Mouse (Mus musculus) forebrain, embryonic 13.5 days (tissue): Measurements from ENCODE around the gene Chdh. TPM values are rescaled to one million over a fixed set of nuclear protein-coding genes. Genes with fewer than 3 reads are reported as not detected.

ENCODE experiments used
- ATAC-seq: fragments of 200-750 bp; cut with Nextera tagmentation; 2 replicates; pipeline ENCODE4 v1.8.0; 2017
- H3K27ac ChIP-seq: fragments of 300-500 bp; sonication (generic); 2 replicates; pipeline ENCODE4 v1.5.1; 2015; ENCODE audit warnings: inconsistent platforms, mild to moderate bottlenecking, moderate library complexity
- H3K27me3 ChIP-seq: fragments of 300-500 bp; sonication (generic); 2 replicates; pipeline ENCODE4 v1.6.1; 2015; ENCODE audit warnings: mild to moderate bottlenecking, inconsistent platforms
- H3K36me3 ChIP-seq: fragments of 300-500 bp; sonication (generic); 2 replicates; pipeline ENCODE4 v1.6.1; 2015; ENCODE audit warnings: mild to moderate bottlenecking, inconsistent platforms; ENCODE audit not compliant: poor library complexity, severe bottlenecking
- H3K4me1 ChIP-seq: fragments of 300-500 bp; sonication (generic); 2 replicates; pipeline ENCODE4 v1.6.1; 2015; ENCODE audit warnings: inconsistent platforms
- H3K4me2 ChIP-seq: fragments of 300-500 bp; sonication (generic); 2 replicates; pipeline ENCODE4 v1.6.1; 2015; ENCODE audit warnings: inconsistent platforms, mild to moderate bottlenecking, moderate library complexity
- H3K4me3 ChIP-seq: fragments of 300-500 bp; sonication (generic); 2 replicates; pipeline ENCODE4 v1.5.1; 2015; ENCODE audit warnings: mild to moderate bottlenecking, inconsistent platforms
- H3K9ac ChIP-seq: fragments of 300-500 bp; sonication (generic); 2 replicates; pipeline ENCODE4 v1.6.1; 2015; ENCODE audit warnings: mild to moderate bottlenecking, inconsistent platforms
- H3K9me3 ChIP-seq: fragments of 300-500 bp; sonication (generic); replicated peaks from 2 replicates; pipeline ENCODE4 v1.6.1; 2016; ENCODE audit warnings: inconsistent platforms
- WGBS: fragments of 180-500 bp; shearing (Covaris S2); methylation state at CpG from one replicate; pipeline ENCODE4 v1.1.7; 2015; 5-methylcytosine and 5-hydroxymethylcytosine counted together
- microRNA-seq: library from miRNA; unstranded; fragments of <30 nt; microRNA quantifications from one replicate; pipeline ENCODE4, GENCODE M21; 2016
- polyA plus RNA-seq: library from polyadenylated mRNA; unstranded; fragments of >200 nt; fragmentation: Nextera tagmentation; extraction: Ambion mirVana; gene quantifications from 2 replicates; pipeline ENCODE4 v1.2.1, GENCODE M21; 2015

Gene Chdh
- polyA plus RNA-seq, 1 experiment from 2014 or later = 0.04 TPM

GRCm38 (mm10) chr14:30078115-30078808, 69.4 kb downstream of the Chdh start:
- H3K9ac ChIP-seq = no peak overlapping the region
- H3K9me3 ChIP-seq = 0 out of 2 replicates have a peak, but pooled peaks cover 4% of the 10 kb centered on the region
- H3K4me2 ChIP-seq = no peak overlapping the region
- no peak for ATAC-seq
- H3K27ac ChIP-seq = no peak overlapping the region
- H3K36me3 ChIP-seq = no peaks in the 10 kb centered on the region
- 83% methylated on average over 15 of the region's 15 CpGs for WGBS
- no peaks in the 10 kb centered on the region for H3K27me3 ChIP-seq
- H3K4me1 ChIP-seq = peaks cover 6% of the 10 kb centered on the region; the same call in 1 of the 2 replicates
- no peak overlapping the region for H3K4me3 ChIP-seq

- H3K4me3 ChIP-seq = no peak overlapping the region
- 90% methylated on average over 4 of the region's 4 CpGs for WGBS
These were observed 70.9 kb downstream of the Chdh start for GRCm38 (mm10) chr14:30079729-30080128.

More at GRCm38 (mm10) chr14:30079729-30080128, 70.9 kb downstream of the Chdh start:
- H3K36me3 ChIP-seq = no peaks in the 10 kb centered on the region
- H3K9ac ChIP-seq = no peak overlapping the region
- ATAC-seq = no peak
- H3K27ac ChIP-seq = no peak overlapping the region
- peaks cover 6% of the 10 kb centered on the region; the same call in 1 of the 2 replicates for H3K4me1 ChIP-seq
- H3K27me3 ChIP-seq = no peaks in the 10 kb centered on the region
- 0 out of 2 replicates have a peak, but pooled peaks cover 4% of the 10 kb centered on the region for H3K9me3 ChIP-seq
- no peak overlapping the region for H3K4me2 ChIP-seq

Small RNA genes within 50 kb of the gene (microRNA-seq; reads per million reads assigned to microRNA genes)
- gene Mir6947 = not detected

Other genes starting within 250 kb of the Chdh start
- 396 and 460 TPM in 2 replicates for gene Selenok, start 40.7 kb upstream of the Chdh start, polyA plus RNA-seq
- 87.0 and 98.0 TPM in 2 replicates for gene Actr8, start 30.7 kb upstream of the Chdh start, polyA plus RNA-seq
- gene Il17rb, start 127 bp upstream of the Chdh start, polyA plus RNA-seq = 0.88 and 1.1 TPM in 2 replicates